Mouse (Mus musculus): ENCODE data around the gene Pnpo. TPM values are rescaled to one million over a fixed set of nuclear protein-coding genes. Genes with fewer than 3 reads are reported as not detected.

Pnpo gene
- polyA plus RNA-seq, 1 experiment from 2014 or later = 19.0 TPM

GRCm38 (mm10) chr11:96891784-96892527 lies 51.8 kb downstream of the Pnpo start:
- no peak overlapping the region for H3K4me3 ChIP-seq (ENCODE audit: low read depth, low read length)
- DNase-seq (ENCODE audit: low spot score) (no peak), ATAC-seq (no peak)
- H3K9ac ChIP-seq (ENCODE audit: low read length) = no peak overlapping the region
- no peaks in the 10 kb centered on the region for H3K27me3 ChIP-seq (replicated peaks; ENCODE audit: control insufficient read depth, insufficient read depth, low read length)
- H3K4me2 ChIP-seq (ENCODE audit: low read length) = no peak overlapping the region
- WGBS = 70% methylated on average over 14 of the region's 14 CpGs
- H3K9me3 ChIP-seq (replicated peaks; ENCODE audit: control insufficient read depth, low read length) = no peaks in the 10 kb centered on the region
- peaks cover 21% of the 10 kb centered on the region for H3K4me1 ChIP-seq (ENCODE audit: control insufficient read depth, insufficient read depth, low read length)
- H3K36me3 ChIP-seq (ENCODE audit: control insufficient read depth, insufficient read depth, low read length) = no peaks in the 10 kb centered on the region
- no peak overlapping the region for H3K27ac ChIP-seq (ENCODE audit: low read depth, low read length)

Other genes with a start within 250 kb of the Pnpo start
- gene Snx11, start 166.4 kb downstream of the Pnpo start, polyA plus RNA-seq (2014; fragmentation: Nextera tagmentation; extraction: Ambion mirVana) = 17.6 and 21.6 TPM in 2 replicates
- 94.8 and 99.7 TPM in 2 replicates for gene Cbx1, start 154.9 kb downstream of the Pnpo start, polyA plus RNA-seq (2014; fragmentation: Nextera tagmentation; extraction: Ambion mirVana)
- 28.0 and 38.6 TPM in 2 replicates for gene Nfe2l1, start 114.0 kb downstream of the Pnpo start, polyA plus RNA-seq (2014; fragmentation: Nextera tagmentation; extraction: Ambion mirVana)
- 14.7 and 15.0 TPM in 2 replicates for gene Copz2, start 94.1 kb downstream of the Pnpo start, polyA plus RNA-seq (2014; fragmentation: Nextera tagmentation; extraction: Ambion mirVana)
- 91.2 and 98.4 TPM in 2 replicates for gene Cdk5rap3, start 27.5 kb downstream of the Pnpo start, polyA plus RNA-seq (2014; fragmentation: Nextera tagmentation; extraction: Ambion mirVana)
- gene Prr15l, start 15.9 kb downstream of the Pnpo start, polyA plus RNA-seq (2014; fragmentation: Nextera tagmentation; extraction: Ambion mirVana) = 0.09 TPM in 1 of 2 replicates, not detected in the other
- 14.3 and 14.6 TPM in 2 replicates for gene Sp2, start 39.0 kb upstream of the Pnpo start, polyA plus RNA-seq (2014; fragmentation: Nextera tagmentation; extraction: Ambion mirVana)
- 0.17 TPM in 1 of 2 replicates, not detected in the other for gene Sp6, start 69.4 kb upstream of the Pnpo start, polyA plus RNA-seq (2014; fragmentation: Nextera tagmentation; extraction: Ambion mirVana)
- 15.0 and 15.4 TPM in 2 replicates for gene Scrn2, start 86.0 kb upstream of the Pnpo start, polyA plus RNA-seq (2014; fragmentation: Nextera tagmentation; extraction: Ambion mirVana)
- gene Lrrc46, start 97.4 kb upstream of the Pnpo start, polyA plus RNA-seq (2014; fragmentation: Nextera tagmentation; extraction: Ambion mirVana) = 4.3 and 4.5 TPM in 2 replicates
- 56.2 and 57.6 TPM in 2 replicates for gene Mrpl10, start 97.6 kb upstream of the Pnpo start, polyA plus RNA-seq (2014; fragmentation: Nextera tagmentation; extraction: Ambion mirVana)
- gene Osbpl7, start 106.6 kb upstream of the Pnpo start, polyA plus RNA-seq (2014; fragmentation: Nextera tagmentation; extraction: Ambion mirVana) = 6.1 and 6.7 TPM in 2 replicates
- 0.11 and 0.13 TPM in 2 replicates for gene Tbx21, start 171.3 kb upstream of the Pnpo start, polyA plus RNA-seq (2014; fragmentation: Nextera tagmentation; extraction: Ambion mirVana)
- gene Tbkbp1, start 207.5 kb upstream of the Pnpo start, polyA plus RNA-seq (2014; fragmentation: Nextera tagmentation; extraction: Ambion mirVana) = 4.8 and 5.4 TPM in 2 replicates
- gene Kpnb1, start 243.9 kb upstream of the Pnpo start, polyA plus RNA-seq (2014; fragmentation: Nextera tagmentation; extraction: Ambion mirVana) = 41.7 and 41.9 TPM in 2 replicates

Measured in forebrain, embryonic 14.5 days (tissue).